Mouse (Mus musculus) midbrain, embryonic 16.5 days (tissue): Measurements from ENCODE around the gene Ppp2r5c. TPM values are rescaled to one million over a fixed set of nuclear protein-coding genes. Genes with fewer than 3 reads are reported as not detected.

ENCODE experiments used
- ATAC-seq: fragments of 200-750 bp; cut with Nextera tagmentation; 2 replicates; pipeline ENCODE4 v1.8.0; 2017; ENCODE audit warnings: moderate TSS enrichment
- H3K27ac ChIP-seq: fragments of 300-500 bp; sonication (generic); 2 replicates; pipeline ENCODE4 v1.5.1; 2014; ENCODE audit warnings: mild to moderate bottlenecking, low read length, mixed read lengths
- H3K27me3 ChIP-seq: fragments of 300-500 bp; sonication (generic); 2 replicates; pipeline ENCODE4 v1.6.1; 2014; ENCODE audit warnings: low read depth, low read length, mixed read lengths; ENCODE audit not compliant: control insufficient read depth, insufficient read depth
- H3K36me3 ChIP-seq: fragments of 300-500 bp; sonication (generic); 2 replicates; pipeline ENCODE4 v1.6.1; 2014; ENCODE audit warnings: mild to moderate bottlenecking, low read length, moderate library complexity, mixed read lengths; ENCODE audit not compliant: control insufficient read depth, insufficient read depth
- H3K4me1 ChIP-seq: fragments of 300-500 bp; sonication (generic); 2 replicates; pipeline ENCODE4 v1.6.1; 2014; ENCODE audit warnings: mild to moderate bottlenecking, low read length, mixed read lengths; ENCODE audit not compliant: control insufficient read depth, insufficient read depth
- H3K4me2 ChIP-seq: fragments of 300-500 bp; sonication (generic); 2 replicates; pipeline ENCODE4 v1.6.1; 2014; ENCODE audit warnings: mild to moderate bottlenecking, low read length, mixed read lengths
- H3K4me3 ChIP-seq: fragments of 300-500 bp; sonication (generic); 2 replicates; pipeline ENCODE4 v1.5.1; 2014; ENCODE audit warnings: low read depth, mild to moderate bottlenecking, low read length, moderate library complexity, mixed read lengths
- H3K9ac ChIP-seq: fragments of 300-500 bp; sonication (generic); 2 replicates; pipeline ENCODE4 v1.6.1; 2014; ENCODE audit warnings: low read depth, low read length, mixed read lengths
- H3K9me3 ChIP-seq: fragments of 300-500 bp; sonication (generic); replicated peaks from 2 replicates; pipeline ENCODE4 v1.6.1; 2014; ENCODE audit warnings: mild to moderate bottlenecking, low read length, mixed read lengths; ENCODE audit not compliant: control insufficient read depth, poor library complexity, severe bottlenecking
- WGBS: fragments of 180-500 bp; shearing (Covaris S2); extraction: QIAGEN DNeasy Blood & Tissue Kit; methylation state at CpG from one replicate; pipeline ENCODE4 v1.1.7; 2014; 5-methylcytosine and 5-hydroxymethylcytosine counted together
- polyA plus RNA-seq: library from polyadenylated mRNA; unstranded; fragments of >200 nt; fragmentation: Nextera tagmentation; extraction: Ambion mirVana; gene quantifications from 2 replicates; pipeline ENCODE4 v1.2.1, GENCODE M21; 2015

The Ppp2r5c gene
- polyA plus RNA-seq, 1 experiment from 2014 or later, result 144 TPM

- ATAC-seq, result peak; percentile 60
- Histone ChIP-seq H3K36me3 (no peaks in the 10 kb centered on the region), H3K27ac (no peak overlapping the region), H3K27me3 (no peaks in the 10 kb centered on the region), H3K4me1 (peaks cover 4% of the 10 kb centered on the region; the same call in 1 of the 2 replicates), H3K9me3 (no peaks in the 10 kb centered on the region), H3K4me2 (no peak overlapping the region), H3K9ac (no peak overlapping the region), H3K4me3 (no peak overlapping the region)
- WGBS, result 35% methylated on average over 8 of the region's 8 CpGs
Observed at GRCm38 (mm10) chr12:110418735-110419350, 28.1 kb upstream of the Ppp2r5c start.

- no peaks in the 10 kb centered on the region for H3K36me3 ChIP-seq
- no peaks in the 10 kb centered on the region for H3K9me3 ChIP-seq
- no peaks in the 10 kb centered on the region for H3K27me3 ChIP-seq
- no peak overlapping the region for H3K4me2 ChIP-seq
- no peak overlapping the region for H3K9ac ChIP-seq
- H3K27ac ChIP-seq, result no peak overlapping the region
- H3K4me1 ChIP-seq, result peaks cover 4% of the 10 kb centered on the region; the same call in 1 of the 2 replicates
- no peak for ATAC-seq
- 66% methylated on average over 2 of the region's 2 CpGs for whole genome bisulfite sequencing
- no peak overlapping the region for H3K4me3 ChIP-seq
Observed at GRCm38 (mm10) chr12:110419879-110420278, 27.0 kb upstream of the Ppp2r5c start.

- ATAC-seq, result no peak
- Histone ChIP-seq H3K4me2 (no peak overlapping the region), H3K4me1 (peaks cover 4% of the 10 kb centered on the region; the same call in 1 of the 2 replicates), H3K27ac (no peak overlapping the region), H3K27me3 (no peaks in the 10 kb centered on the region), H3K36me3 (no peaks in the 10 kb centered on the region), H3K4me3 (no peak overlapping the region), H3K9ac (no peak overlapping the region), H3K9me3 (no peaks in the 10 kb centered on the region)
- WGBS, result 64% methylated on average over 2 of the region's 3 CpGs
Observed at GRCm38 (mm10) chr12:110421361-110421760, 25.6 kb upstream of the Ppp2r5c start.

GRCm38 (mm10) chr12:110424008-110424704, 22.8 kb upstream of the Ppp2r5c start:
- no peaks in the 10 kb centered on the region for H3K9me3 ChIP-seq
- no peak overlapping the region for H3K27ac ChIP-seq
- H3K36me3 ChIP-seq, result no peaks in the 10 kb centered on the region
- no peaks in the 10 kb centered on the region for H3K4me1 ChIP-seq
- no peaks in the 10 kb centered on the region for H3K27me3 ChIP-seq
- no peak overlapping the region for H3K9ac ChIP-seq
- no peak overlapping the region for H3K4me3 ChIP-seq
- WGBS, result 91% methylated on average over 4 of the region's 5 CpGs
- no peak for ATAC-seq
- no peak overlapping the region for H3K4me2 ChIP-seq

- H3K4me1 ChIP-seq, result no peaks in the 10 kb centered on the region; the same call in 1 of the 2 replicates
- no peak overlapping the region for H3K4me2 ChIP-seq
- no peak overlapping the region for H3K9ac ChIP-seq
- H3K27ac ChIP-seq, result no peak overlapping the region
- ATAC-seq, result no peak
- H3K4me3 ChIP-seq, result no peak overlapping the region
- H3K36me3 ChIP-seq, result no peaks in the 10 kb centered on the region
- no peaks in the 10 kb centered on the region for H3K9me3 ChIP-seq
- H3K27me3 ChIP-seq, result no peaks in the 10 kb centered on the region
- 78% methylated on average over 13 of the region's 13 CpGs for WGBS
Observed at GRCm38 (mm10) chr12:110426417-110427010, 20.4 kb upstream of the Ppp2r5c start.

GRCm38 (mm10) chr12:110429340-110429973, 17.5 kb upstream of the Ppp2r5c start:
- Histone ChIP-seq H3K9me3 (no peaks in the 10 kb centered on the region), H3K9ac (peak overlapping the region; percentile 30; the same call in 1 of the 2 replicates), H3K27me3 (no peaks in the 10 kb centered on the region), H3K4me2 (no peak overlapping the region), H3K36me3 (no peaks in the 10 kb centered on the region), H3K4me3 (no peak overlapping the region), H3K4me1 (no peaks in the 10 kb centered on the region; the same call in 1 of the 2 replicates), H3K27ac (no peak overlapping the region)
- 62% methylated on average over 12 of the region's 12 CpGs for WGBS
- no peak for ATAC-seq

GRCm38 (mm10) chr12:110429990-110430389, 16.9 kb upstream of the Ppp2r5c start:
- 30% methylated on average over 10 of the region's 10 CpGs for WGBS
- Histone ChIP-seq H3K9ac (peak overlapping the region; percentile 30; the same call in 1 of the 2 replicates), H3K27ac (no peak overlapping the region)

GRCm38 (mm10) chr12:110431805-110432204, 15.1 kb upstream of the Ppp2r5c start:
- Histone ChIP-seq H3K36me3 (no peaks in the 10 kb centered on the region), H3K27ac (no peak overlapping the region), H3K27me3 (no peaks in the 10 kb centered on the region), H3K4me3 (no peak overlapping the region), H3K9me3 (no peaks in the 10 kb centered on the region), H3K9ac (no peak overlapping the region), H3K4me1 (no peaks in the 10 kb centered on the region; the same call in 1 of the 2 replicates), H3K4me2 (no peak overlapping the region)
- no peak for ATAC-seq
- WGBS, result 43% methylated on average over 7 of the region's 7 CpGs

More at GRCm38 (mm10) chr12:110429990-110430389, 16.9 kb upstream of the Ppp2r5c start:
- H3K4me3 ChIP-seq, result no peak overlapping the region
- no peaks in the 10 kb centered on the region; the same call in 1 of the 2 replicates for H3K4me1 ChIP-seq
- no peaks in the 10 kb centered on the region for H3K9me3 ChIP-seq
- no peaks in the 10 kb centered on the region for H3K27me3 ChIP-seq
- no peaks in the 10 kb centered on the region for H3K36me3 ChIP-seq
- H3K4me2 ChIP-seq, result no peak overlapping the region
- ATAC-seq, result no peak
